Mouse (Mus musculus) cerebral cortex, adult 2 months (tissue): ENCODE data around the gene Ascc1.

Source experiments
- WGBS: fragments of 180-500 bp; shearing (Covaris S2); methylation state at CpG from one replicate; pipeline ENCODE4 v1.1.7; 2018; 5-methylcytosine and 5-hydroxymethylcytosine counted together

The Ascc1 gene

DNA sequence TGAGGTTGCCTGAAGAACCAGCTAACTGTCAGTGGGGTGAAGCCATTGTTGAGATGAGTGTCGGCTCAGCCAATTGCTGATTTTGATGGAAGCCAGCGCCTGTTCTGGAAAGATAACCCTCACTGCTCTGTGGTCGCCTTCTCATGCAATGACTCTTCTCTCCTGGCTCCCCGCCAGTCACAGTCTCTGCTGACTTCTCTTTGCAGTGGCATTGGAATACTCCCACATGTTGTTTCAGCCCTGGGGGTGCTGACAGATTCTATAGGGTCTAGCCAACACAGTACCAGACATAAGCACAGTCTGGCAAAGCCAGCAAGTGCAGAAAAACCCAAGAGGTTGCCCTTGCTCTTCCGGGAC lies 75.9 kb downstream of the Ascc1 start:
- WGBS, result 61% methylated on average over 5 of the region's 5 CpGs

DNA sequence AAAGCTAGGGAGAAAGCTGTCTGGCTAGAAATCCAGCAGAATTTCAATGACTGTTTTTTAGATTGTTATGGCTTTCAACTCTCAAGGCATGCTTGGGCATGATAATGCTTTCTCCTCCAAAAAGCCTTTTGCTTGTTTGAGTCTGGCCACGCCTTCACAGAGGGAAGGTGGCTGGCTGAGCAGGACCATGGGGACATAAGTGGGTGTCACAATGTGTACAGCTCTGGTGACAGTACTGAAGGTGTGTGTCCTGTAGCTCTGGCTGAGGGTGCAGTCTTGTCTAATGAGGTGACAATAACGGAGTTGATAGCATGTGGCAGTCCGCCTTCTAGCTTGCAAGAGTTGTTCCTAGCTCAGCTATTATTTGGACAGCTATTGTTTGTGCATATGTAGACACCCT lies 77.6 kb downstream of the Ascc1 start:
- 81% methylated on average over 3 of the region's 3 CpGs for WGBS

DNA sequence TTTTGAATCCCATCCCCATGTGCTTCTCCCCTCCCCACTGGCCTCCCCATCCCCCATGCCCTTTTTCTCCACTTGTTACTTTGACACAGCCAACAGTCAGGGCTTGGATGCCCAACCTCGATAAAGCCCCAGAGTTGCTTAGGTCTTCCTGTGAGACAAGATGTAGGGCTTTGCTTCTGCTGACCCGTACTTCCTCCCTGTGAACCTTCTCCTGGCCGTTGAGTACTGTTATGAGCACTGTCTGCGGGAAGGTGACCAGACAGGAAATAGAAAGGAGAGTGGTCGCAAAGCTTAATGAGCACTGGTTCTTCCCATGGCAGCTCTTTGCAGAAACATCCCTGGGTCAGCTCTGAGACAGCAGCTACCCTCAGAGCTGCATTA lies 78.0 kb downstream of the Ascc1 start:
- 63% methylated on average over 5 of the region's 5 CpGs for WGBS

DNA sequence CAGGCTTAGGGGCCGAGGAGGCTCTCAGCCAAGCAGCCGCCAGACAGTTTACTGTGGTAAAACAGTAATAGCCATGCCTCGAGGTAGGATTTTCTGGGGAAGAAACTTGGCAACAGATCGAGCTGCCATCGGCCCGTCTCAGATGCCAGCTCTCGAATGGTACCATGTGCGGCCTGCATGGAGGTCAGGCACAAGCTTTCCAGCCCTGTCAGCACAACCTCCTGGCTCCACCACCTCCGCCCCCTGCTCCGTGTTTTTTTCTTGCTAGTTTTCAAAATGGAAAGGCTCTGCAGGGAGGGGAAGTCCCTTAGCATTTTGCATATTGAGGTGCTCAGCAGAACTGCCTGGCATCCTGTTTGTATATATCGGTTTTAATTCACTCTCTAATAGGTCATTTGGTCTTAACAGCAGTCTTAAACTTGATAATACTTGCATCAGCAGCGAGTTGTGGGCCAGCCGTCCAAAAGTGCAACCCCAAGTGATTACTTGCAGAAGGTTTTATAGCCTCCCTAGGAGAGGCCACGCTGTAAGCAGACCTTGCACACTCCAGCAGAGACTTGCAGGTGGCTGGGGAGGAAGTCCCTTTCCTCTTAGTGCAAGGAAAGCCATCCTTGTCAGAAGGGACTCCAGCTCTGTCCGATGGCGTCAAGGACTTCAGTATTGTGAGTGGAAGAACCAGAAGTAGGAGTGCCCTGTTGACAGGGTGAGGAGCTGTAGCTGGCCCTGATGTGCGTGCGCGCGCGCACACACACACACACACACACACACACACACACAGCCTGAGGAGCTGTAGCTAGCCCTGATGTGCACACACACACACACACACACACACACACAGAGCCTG lies 78.6 kb downstream of the Ascc1 start:
- WGBS, result 61% methylated on average over 21 of the region's 21 CpGs

DNA sequence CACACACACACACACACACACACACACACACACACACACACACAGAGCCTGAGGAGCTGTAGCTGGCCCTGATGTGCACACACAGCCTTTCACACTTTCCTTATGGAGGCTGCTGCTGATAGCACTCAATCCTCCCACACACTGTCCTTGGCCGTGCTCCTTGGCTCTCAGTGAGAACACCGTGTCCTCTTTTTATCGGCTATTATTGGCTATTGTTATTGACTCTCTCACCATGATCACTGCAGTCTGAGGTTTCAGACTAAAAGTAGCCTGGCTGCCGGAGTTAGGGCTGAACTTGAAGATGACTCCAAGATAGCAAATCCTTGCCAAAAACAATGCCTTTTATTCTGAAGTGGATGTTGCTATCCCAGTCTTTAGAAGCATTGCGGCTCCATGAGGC lies 79.3 kb downstream of the Ascc1 start:
- 23% methylated on average over 5 of the region's 5 CpGs for WGBS

DNA sequence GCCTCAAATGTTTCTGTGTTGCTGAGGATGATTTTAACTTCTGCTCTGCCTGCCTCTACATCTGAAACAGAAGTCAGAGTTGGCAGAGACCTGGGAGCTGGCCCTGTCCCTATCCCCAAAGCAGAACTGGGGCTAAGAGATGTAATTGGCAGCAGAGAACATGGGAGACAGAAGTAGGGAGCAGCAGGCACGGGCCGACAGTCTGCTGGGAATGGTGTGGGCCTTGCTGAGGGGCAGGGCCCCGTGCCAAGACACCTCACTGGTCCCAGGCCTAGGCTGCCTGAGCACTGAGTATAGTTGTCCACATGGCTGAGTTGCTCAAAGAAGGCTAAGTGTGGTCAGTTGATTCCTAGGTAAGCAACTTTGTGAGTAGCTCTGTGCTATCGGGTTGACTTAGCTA lies 81.5 kb downstream of the Ascc1 start:
- WGBS, result 67% methylated on average over 4 of the region's 4 CpGs

DNA sequence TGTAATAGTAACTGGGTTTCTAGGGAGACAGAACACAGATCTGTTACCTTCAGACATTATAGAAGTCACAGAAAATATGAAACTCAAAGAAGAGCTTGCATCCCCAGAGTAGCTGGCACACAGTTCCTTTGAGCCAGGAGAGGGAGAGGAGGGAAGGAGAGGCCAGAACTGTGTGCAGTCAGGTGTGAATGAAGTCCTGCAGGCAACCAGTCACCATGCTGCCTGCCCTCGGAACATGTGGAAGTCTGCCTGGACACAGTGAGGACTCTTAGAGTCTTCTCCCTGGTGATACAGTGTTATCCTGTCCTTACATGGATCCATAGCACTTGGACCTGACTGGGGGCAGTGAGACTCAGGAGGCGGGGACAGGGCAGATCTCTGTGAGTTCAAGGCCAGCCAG lies 89.7 kb downstream of the Ascc1 start:
- 96% methylated on average over 2 of the region's 2 CpGs for WGBS

DNA sequence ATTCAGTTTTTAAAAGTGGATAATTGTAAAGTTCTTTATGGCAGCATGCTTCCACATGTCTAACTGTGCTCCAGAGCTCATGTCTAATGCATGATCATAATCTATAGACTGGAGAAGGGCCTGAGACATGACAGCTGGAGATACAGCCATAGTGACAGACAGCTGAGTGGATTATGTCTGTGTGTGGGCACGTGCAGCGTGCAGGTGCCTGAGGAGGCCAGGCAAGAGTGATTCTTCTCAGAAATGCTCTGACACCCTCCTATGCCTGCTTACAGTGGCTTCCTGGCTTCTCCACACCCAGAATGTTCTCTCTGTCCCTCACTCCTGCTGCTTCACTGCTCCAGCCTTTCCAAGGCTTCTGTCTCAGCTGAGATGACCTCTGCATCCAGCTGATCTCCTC lies 91.1 kb downstream of the Ascc1 start:
- 66% methylated on average over 2 of the region's 2 CpGs for WGBS

DNA sequence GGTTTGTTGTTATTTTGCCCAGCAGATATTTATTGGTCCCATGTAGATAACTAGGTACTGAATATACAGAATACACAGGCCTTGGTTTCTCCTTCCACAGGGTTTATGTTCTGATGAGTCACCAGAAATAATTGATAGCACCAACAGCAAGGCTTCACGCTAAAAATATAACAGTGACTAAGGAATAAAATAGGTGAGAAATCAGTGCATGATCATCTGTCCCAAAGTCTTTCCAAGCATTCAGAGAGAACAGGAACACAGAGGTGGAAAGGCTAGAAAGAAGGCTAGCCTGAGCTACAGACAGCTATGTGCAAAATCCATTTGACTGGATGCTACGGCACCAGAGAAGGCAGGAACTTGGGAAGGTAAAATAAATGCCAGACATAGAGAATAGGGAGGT lies 93.0 kb downstream of the Ascc1 start:
- 78% methylated on average over 2 of the region's 2 CpGs for WGBS

DNA sequence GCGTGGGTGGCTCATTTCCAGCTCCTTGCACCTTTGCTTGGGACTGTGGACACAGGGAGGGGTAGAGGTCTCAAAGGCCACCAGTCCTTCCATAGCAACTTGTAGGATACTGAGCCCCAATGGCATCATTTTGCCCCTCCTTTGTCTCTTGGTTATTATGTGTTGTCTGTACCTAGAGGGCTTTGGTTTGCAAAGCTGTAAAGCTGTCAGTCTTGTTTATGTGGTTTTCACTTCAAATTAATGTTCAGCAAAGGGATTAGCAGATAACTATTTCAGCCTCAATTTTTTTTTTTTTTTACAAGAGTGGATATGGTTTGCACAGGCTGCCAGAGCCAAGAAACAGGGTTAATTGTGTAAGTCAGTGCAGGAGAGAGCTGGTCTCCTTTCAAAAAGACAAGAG lies 93.7 kb downstream of the Ascc1 start:
- 76% methylated on average over 1 of the region's 1 CpGs for WGBS

DNA sequence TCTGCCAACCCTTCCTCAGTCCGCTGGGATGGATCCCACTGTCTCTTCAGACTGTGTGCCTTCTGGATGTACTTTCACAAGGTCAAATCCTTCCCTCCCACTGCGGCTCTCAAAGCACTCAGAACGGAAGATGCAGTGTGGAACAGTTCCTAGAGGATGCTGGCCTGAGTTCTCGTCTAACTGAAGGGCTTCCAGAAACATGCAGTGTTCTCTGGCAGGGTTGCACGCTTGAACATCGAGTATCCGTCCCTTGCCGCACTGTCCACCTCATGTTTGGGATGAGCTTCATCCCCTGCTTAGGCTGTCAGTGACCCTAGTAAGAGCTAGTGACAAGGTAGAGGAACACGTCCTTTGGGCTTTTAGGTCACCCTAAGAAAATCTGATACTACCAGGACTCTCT lies 94.5 kb downstream of the Ascc1 start:
- 87% methylated on average over 9 of the region's 9 CpGs for WGBS

DNA sequence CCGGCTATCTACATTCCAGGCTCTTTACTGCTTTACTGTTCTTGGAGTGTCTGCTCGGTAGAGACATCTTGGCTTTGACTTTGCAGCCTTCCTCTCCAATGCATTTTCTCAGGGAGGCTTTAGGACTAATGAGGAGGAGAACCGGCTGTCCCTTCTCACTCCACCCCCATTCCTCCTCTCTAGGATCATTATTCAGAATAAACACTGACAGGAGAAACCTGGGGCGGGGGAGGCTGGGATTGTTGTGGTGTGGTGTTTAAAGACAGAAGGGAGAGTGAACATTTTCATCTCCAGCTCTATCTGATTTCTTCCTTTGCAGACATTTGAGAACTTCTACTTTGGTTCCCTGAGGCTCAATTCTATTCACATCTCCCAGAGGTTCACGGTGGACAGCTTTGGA lies 95.2 kb downstream of the Ascc1 start:
- WGBS, result 66% methylated on average over 5 of the region's 5 CpGs

DNA sequence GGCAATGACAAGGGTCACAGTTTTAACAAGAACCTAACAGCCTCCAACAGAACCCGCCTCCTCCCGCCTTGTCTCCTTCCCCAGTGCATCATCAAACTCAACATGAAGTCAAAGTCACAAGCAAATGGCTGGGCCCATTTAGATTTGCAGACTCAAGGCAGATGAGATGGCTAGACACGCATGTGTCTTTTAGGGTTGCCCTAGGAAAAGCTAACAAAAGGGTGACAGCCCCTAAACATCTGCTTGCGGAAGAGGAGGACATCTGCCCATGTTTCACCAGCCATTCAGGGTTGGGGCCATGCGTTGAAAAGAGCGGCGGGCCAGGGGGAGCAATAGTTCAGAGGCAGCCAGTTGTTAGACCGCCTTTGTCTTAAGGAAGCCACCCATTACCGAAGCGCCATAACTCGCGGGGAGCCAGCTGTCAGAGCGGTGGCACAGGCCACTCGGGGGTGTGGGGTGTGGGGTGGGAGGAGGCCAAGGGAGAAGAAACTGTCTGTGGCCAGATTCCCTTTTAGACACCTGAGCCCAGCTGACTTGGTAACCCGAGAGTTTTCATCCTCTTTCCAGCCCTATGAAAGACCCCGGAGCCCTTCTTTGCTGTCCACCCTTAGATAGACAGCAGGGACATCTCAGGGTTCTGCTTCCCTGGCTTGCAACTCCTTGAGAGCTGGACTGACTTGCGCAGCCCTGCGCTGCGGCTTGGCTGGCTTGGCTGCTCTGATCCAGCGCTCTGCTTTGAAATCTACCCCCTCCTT lies 103.0 kb downstream of the Ascc1 start:
- WGBS, result 27% methylated on average over 20 of the region's 20 CpGs

DNA sequence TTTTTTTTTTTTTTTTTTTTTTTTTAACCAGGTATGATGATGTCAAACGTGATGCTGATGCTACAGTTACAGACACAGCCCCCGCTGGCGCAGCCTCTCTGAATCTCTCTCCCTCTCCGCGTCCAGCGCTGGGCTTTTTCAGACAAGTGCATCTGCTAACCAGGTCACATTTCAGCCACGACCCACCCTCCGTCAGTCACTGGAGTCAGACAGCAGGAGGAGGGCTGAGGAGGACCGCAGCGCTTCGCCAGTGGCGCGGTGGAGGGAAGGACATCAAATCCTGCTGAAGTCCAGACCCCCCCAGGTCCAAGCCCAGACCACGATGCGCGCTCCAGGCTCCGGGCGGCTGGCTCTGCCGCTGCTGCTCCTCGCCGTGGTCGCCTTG lies 103.5 kb downstream of the Ascc1 start, which contains the start of gene Spock2:
TSS of gene Spock2 (plus strand) at position 74 of the 385 bp plus-strand sequence.
- 2% methylated on average over 22 of the region's 22 CpGs for WGBS

DNA sequence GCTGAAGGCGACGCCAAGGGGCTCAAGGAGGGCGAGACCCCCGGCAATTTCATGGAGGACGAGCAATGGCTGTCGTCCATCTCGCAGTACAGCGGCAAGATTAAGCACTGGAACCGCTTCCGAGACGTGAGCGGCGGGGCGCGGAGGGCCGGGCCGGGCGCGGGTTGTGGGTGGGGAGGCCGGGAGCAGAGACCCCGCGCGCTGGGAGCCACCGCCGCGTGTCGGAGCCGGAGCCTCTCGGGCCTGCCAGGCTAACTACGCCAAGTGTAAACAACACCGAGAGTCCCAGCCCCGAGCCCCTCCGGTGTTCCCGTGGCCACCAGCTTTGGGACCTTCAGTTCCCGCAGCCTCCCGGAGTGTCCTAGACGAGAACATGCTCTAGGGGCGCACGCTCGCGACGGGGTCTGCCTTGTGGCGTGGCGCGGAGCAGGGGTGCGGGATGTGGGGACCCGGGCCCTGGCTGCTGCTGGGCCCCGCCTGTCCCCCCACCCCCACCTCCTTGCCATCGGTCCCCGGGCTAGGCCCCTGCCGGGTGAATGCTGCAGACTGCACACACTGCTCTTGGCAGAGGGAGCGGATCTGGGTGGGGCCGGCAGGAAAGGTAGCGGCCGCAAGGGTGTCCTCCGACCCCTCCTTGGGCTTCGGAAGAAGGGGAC lies 104.1 kb downstream of the Ascc1 start:
- under 1% methylated on average over 57 of the region's 57 CpGs for WGBS

DNA sequence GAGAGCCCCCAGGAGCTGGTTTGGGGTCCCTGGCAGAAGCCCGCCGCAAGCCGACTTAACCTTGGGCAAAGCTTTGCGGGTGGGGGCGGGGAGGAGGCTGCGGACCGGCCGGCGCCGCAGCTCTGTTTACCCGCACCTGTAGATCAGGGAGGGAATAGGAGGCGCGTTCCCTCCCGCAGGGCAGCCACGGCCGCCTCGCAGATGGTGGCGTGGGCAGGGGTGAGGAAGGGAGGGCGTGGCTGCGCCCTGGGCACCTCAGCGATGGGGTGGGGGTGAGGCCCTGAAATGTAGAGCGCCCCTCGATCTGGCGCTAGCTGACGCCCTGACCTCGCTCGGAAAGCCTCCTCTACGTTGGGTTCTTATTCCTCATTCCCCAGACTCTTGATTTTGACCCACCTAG lies 104.8 kb downstream of the Ascc1 start:
- WGBS, result 6% methylated on average over 28 of the region's 28 CpGs

DNA sequence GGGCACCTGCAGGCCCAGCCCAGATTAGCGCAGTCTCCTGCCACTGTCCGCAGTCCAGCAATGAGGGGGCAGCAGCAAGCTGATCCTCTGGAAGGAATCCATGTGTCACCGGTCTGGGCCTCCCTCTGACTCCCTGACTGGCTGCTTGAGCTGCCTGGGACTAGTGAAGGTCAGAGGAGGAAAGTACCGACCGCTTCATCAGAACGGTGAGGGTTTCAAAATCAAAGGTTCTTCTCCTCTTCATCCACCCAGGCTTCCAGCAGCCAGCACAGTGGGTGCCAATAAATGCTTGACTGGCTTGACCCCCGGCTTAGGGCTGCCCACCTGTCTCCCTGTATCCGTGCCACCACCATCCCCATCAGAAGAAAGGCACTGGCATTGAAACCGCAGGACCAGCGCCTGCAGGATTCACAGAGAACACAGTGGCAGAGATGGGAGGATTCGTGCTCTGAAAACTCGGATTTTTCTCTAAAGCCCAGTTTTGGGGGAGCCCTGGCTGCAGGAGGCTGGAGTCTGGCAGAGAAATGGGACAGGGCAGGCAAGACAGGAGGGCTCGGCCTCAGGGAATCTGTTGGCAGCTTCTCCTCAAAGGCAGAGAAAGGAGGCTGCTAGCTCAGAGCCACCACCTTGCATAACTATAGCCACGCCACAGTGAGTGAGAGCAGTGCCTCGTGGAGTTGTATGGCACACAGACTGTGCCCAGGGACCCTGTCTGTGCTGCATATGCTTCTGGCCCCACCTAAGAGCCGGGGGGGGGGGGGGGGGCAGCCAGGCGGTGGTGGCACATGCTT lies 105.9 kb downstream of the Ascc1 start:
- WGBS, result 32% methylated on average over 17 of the region's 17 CpGs

DNA sequence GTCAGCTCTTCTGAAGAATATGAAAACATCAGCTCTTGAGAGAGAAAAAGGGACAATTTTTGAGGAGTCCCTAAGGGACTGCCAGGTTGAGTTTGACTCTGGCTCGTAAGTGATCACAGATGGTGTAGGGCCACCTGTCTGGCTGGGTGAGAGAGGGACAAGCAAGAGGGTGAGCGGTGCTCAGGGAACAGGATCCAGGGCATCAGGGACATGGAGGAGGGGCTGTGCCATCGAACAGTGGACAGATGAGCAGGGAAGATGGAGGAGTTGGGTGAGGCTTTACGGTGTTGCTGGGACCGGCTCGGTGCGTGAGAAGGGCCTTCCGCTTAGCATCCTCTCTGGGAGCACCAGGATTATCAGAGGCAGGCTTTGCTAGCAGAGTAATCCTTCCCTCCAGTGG lies 106.7 kb downstream of the Ascc1 start:
- WGBS, result 47% methylated on average over 8 of the region's 8 CpGs

DNA sequence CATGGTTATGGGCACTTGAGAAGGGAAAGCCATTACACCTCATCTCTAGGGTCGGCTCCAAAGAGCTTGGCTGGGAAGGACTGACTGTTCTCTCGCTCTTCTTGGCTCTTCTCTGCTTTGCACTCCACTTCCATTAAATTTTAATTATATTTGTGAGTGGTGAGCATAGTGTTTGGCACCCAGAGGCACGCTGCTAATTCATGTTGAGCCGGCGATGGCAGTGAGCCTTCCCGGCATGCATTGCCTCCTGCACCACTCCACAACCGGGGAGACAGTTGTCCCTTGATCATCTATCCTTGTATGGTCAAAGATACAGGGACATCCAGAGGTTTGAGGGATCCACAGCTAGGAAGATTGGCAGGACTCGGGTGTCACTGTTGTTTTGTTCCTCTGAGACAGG lies 107.4 kb downstream of the Ascc1 start:
- WGBS, result 30% methylated on average over 8 of the region's 8 CpGs

DNA sequence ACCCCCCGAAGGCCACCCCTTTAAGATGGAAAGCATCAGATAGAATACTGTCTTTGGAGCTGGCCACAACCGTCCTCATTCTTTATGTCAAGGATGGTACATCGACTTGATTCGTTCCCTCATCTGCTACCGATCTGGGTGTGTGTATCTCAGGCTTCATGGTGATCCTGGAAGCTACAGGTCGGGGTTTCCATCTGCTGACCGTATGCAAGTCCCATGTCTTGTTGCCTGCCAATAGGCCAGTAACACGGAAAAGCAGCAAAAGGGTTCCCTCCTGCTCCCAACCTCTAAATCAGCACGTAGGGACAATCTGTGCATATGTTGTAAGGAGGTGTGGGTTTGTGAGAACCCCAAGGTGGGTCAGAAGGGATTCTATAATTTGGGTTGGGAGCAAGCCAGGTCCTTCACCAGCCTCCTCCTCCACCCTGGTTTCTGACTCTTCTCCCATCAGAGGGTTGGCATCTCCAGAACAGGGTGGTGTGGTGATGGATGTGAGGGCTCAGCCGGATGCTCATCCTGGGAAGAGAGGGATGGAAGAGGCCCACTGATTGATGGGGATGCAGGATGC lies 108.4 kb downstream of the Ascc1 start:
- WGBS, result 61% methylated on average over 10 of the region's 10 CpGs

DNA sequence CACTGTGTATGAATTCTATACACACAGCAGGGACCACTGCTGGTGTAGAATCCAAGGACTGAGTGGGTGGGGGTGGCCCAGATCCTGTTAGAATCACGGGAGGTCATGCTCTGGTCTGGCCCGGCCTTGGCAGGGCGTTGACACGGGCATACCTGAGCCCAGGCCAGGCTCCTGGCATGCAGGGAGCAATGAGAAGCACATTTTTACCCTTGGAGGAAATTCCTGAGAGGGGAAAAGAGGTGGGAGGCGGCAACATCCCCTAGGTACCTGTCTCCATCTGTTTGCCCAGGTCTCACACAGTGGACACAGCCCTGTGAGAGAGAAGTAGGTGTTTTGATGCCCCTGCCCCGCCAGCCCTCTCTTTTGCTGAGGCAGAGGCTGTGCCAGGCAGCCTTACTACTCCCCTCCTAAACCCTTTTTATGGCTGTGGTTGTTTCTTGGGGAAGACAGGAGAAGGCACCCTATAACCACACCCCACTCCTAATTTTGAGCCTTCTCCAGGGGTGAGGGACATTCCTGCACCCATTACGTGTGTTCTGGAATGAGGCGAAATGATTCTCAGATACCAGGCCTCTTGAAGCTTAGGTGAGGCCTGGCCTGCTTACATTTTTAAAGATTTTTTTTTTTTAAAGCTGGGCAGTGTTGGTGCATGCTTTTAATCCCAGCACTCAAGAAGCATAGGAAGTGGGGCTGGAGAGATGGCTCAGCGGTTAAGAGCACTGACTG lies 111.5 kb downstream of the Ascc1 start:
- 67% methylated on average over 9 of the region's 9 CpGs for WGBS
